Mouse (Mus musculus) small intestine, adult 2 months (tissue): Measurements from ENCODE around the gene Arhgef40. TPM values are rescaled to one million over a fixed set of nuclear protein-coding genes. Genes with fewer than 3 reads are reported as not detected.

Experiments used
- H3K27ac ChIP-seq: fragments of 200-500 bp; 2 replicates; pipeline ENCODE4 v1.5.1; 2012; ENCODE audit warnings: low read depth, low read length, control low read depth, inconsistent platforms; ENCODE audit not compliant: insufficient read depth
- H3K27me3 ChIP-seq: fragments of 200-500 bp; 2 replicates; pipeline ENCODE4 v1.6.1; 2012; ENCODE audit warnings: mild to moderate bottlenecking, moderate library complexity, low read length, inconsistent platforms; ENCODE audit not compliant: control insufficient read depth, insufficient read depth
- H3K36me3 ChIP-seq: fragments of 200-500 bp; 2 replicates; pipeline ENCODE4 v1.6.1; 2012; ENCODE audit warnings: mild to moderate bottlenecking, low read length, control low read depth, inconsistent platforms; ENCODE audit not compliant: control insufficient read depth, insufficient read depth
- H3K4me1 ChIP-seq: fragments of 200-500 bp; 2 replicates; pipeline ENCODE4 v1.6.1; 2012; ENCODE audit warnings: low read length, inconsistent platforms, mixed read lengths; ENCODE audit not compliant: control insufficient read depth, insufficient read depth, insufficient read length
- H3K4me3 ChIP-seq: fragments of 200-500 bp; 2 replicates; pipeline ENCODE4 v1.5.1; 2012; ENCODE audit warnings: low read depth, mild to moderate bottlenecking, control low read depth, inconsistent platforms, low read length, moderate library complexity
- CTCF ChIP-seq: fragments of 200-500 bp; IDR thresholded peaks from 2 replicates; pipeline ENCODE4 v1.5.1; 2012; ENCODE audit warnings: low read depth, mild to moderate bottlenecking, control low read depth, inconsistent platforms, low read length, moderate library complexity, mixed read lengths; ENCODE audit not compliant: insufficient replicate concordance, insufficient read length; ENCODE audit errors: extremely low read depth
- POLR2A ChIP-seq: fragments of 200-500 bp; IDR thresholded peaks from 2 replicates; pipeline ENCODE4 v1.6.1; 2012; ENCODE audit warnings: low read depth, mild to moderate bottlenecking, control low read depth, inconsistent platforms, low read length, moderate library complexity
- WGBS: fragments of 180-500 bp; shearing (Covaris S2); methylation state at CpG from one replicate; pipeline ENCODE4 v1.1.7; 2018; 5-methylcytosine and 5-hydroxymethylcytosine counted together
- polyA plus RNA-seq: library from polyadenylated mRNA; depleted of rRNA; stranded (reverse); fragments of >200 nt; gene quantifications from 2 replicates; pipeline ENCODE4 v1.2.3, GENCODE M21; 2012

Arhgef40 gene
- polyA plus RNA-seq, 1 experiment, result 19.1 TPM

DNA sequence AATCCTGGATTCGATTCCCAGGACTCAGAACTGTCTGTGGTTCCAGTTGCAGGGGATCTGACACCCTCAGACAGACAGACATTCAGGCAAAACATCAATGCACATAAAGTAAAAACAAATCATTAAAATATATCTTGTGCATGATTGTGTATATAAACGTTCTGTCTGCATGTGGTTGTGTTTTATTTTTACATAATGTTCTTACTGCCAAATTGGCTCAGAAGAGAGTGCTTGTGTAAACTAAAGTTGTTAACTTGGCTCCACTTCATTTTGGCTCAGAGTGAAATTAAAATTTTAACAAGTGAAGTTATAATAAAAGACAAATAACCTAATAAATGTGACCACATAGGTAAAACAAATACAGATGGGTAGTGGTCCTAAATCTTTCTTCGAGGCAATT lies 17.1 kb upstream of the Arhgef40 start:
- Histone ChIP-seq H3K27me3 (no peaks in the 10 kb centered on the region), H3K27ac (no peak overlapping the region), H3K4me1 (no peaks in the 10 kb centered on the region), H3K36me3 (no peaks in the 10 kb centered on the region), H3K4me3 (no peak overlapping the region)
- 70% methylated on average over 3 of the region's 3 CpGs for WGBS
- TF ChIP-seq POLR2A, result no peak
- no peak for TF ChIP-seq CTCF

DNA sequence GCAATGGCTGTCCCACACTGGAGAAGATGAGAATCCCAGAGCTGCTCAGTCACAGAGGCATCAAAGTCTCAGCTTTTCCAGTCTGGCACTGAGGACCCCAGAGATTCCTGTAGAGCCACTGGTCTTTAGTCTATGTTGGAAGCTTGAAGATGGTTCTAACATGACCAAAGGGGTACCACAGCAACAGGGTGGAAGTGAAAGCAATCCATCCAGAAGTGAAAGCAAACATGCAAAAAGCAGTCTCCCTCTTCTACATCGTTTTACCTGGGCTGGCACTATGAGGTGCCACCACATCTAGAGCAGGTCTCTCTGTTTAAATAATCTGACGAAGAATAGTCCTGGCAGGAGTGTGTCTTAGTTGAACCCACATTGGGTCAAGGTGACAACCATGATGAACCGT lies 5.3 kb upstream of the Arhgef40 start:
- Histone ChIP-seq H3K36me3 (no peaks in the 10 kb centered on the region), H3K27me3 (0 out of 2 replicates have a peak, but pooled peaks cover 1% of the 10 kb centered on the region), H3K27ac (no peak overlapping the region), H3K4me3 (no peak overlapping the region), H3K4me1 (peaks cover 3% of the 10 kb centered on the region)
- TF ChIP-seq CTCF (no peak), POLR2A (no peak)
- WGBS, result 63% methylated on average over 3 of the region's 3 CpGs

GRCm38 (mm10) chr14:51983251-51983650 lies 1.3 kb upstream of the Arhgef40 start:
- Histone ChIP-seq H3K4me3 (no peak overlapping the region), H3K27me3 (0 out of 2 replicates have a peak, but pooled peaks cover 8% of the 10 kb centered on the region), H3K27ac (no peak overlapping the region), H3K36me3 (no peaks in the 10 kb centered on the region), H3K4me1 (peaks cover 5% of the 10 kb centered on the region)
- TF ChIP-seq CTCF, result no peak
- TF ChIP-seq POLR2A, result no peak
- WGBS, result 72% methylated on average over 4 of the region's 4 CpGs

DNA sequence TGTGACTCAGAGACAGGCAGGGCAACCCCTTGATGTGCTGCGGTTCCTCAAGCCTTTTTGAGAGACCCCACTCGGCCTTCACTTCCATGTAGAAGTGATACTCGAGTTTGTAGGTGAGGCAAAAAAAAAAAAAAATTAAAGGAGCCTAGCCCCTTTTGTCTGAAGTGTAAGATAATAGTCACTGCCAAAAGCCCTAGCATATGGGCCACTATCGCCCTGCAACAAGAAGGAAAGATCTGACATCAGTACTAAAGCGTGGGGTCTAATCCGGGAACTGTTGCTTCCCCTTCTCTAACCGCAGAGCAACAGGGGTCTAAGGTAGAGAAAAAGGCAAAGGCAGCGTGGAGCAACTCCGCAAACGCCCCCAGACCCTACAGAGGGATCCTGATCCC lies 668 bp upstream of the Arhgef40 start:
- H3K36me3 ChIP-seq, result no peaks in the 10 kb centered on the region
- H3K4me3 ChIP-seq, result peak overlapping the region; percentile 82; the same call in 1 of the 2 replicates
- H3K27me3 ChIP-seq, result 0 out of 2 replicates have a peak, but pooled peaks cover 8% of the 10 kb centered on the region
- 72% methylated on average over 10 of the region's 10 CpGs for WGBS
- H3K27ac ChIP-seq, result no peak overlapping the region
- TF ChIP-seq CTCF (no peak), POLR2A (no peak)
- peaks cover 5% of the 10 kb centered on the region for H3K4me1 ChIP-seq

- H3K27ac ChIP-seq, result peak overlapping the region; percentile 68
- WGBS, result 33% methylated on average over 27 of the region's 27 CpGs
- peaks cover 5% of the 10 kb centered on the region for H3K4me1 ChIP-seq
- H3K36me3 ChIP-seq, result no peaks in the 10 kb centered on the region
- 0 out of 2 replicates have a peak, but pooled peaks cover 8% of the 10 kb centered on the region for H3K27me3 ChIP-seq
- peak overlapping the region; percentile 82 for H3K4me3 ChIP-seq
- TF ChIP-seq POLR2A, result 0 out of 2 replicates have a peak, but pooled peaks have one; percentile 9
- TF ChIP-seq CTCF, result no peak
These were observed 1.0 kb downstream of the Arhgef40 start for GRCm38 (mm10) chr14:51985301-51986152.

GRCm38 (mm10) chr14:51986153-51986505 lies 1.6 kb downstream of the Arhgef40 start:
- 60% methylated on average over 7 of the region's 7 CpGs for WGBS
- peak overlapping the region; percentile 53 for H3K27ac ChIP-seq
- TF ChIP-seq CTCF (no peak), POLR2A (no peak)
- H3K4me3 ChIP-seq, result peak overlapping the region; percentile 82
- no peaks in the 10 kb centered on the region for H3K36me3 ChIP-seq
- 0 out of 2 replicates have a peak, but pooled peaks cover 8% of the 10 kb centered on the region for H3K27me3 ChIP-seq
- H3K4me1 ChIP-seq, result peaks cover 5% of the 10 kb centered on the region

GRCm38 (mm10) chr14:51987177-51987576 lies 2.7 kb downstream of the Arhgef40 start:
- Histone ChIP-seq H3K4me1 (peaks cover 5% of the 10 kb centered on the region), H3K36me3 (no peaks in the 10 kb centered on the region), H3K4me3 (no peak overlapping the region), H3K27ac (no peak overlapping the region), H3K27me3 (0 out of 2 replicates have a peak, but pooled peaks cover 8% of the 10 kb centered on the region)
- TF ChIP-seq POLR2A (no peak), CTCF (no peak)
- 35% methylated on average over 6 of the region's 6 CpGs for WGBS
